Mouse (Mus musculus): ENCODE data around the gene Hk2.

DNA sequence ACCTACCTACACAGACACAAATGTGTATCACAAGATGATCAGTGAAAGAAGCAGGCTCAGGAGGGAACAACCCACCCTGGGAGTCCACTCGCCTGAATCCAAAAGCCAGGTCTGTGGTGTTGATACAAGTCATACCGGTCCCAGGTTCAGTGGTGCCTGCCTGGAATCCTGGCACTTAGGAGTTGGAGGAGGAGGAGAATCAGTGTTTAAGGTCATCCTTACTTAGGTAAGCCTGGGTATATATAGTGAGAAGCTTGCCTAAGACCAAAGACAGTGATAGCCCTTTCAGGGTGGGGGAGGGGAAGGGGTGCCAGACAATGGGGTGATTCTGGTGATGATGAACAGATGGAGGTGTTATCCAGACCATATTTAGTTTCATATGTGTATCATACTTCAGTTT lies 9.0 kb downstream of the Hk2 start:
- TF ChIP-seq CTCF (IDR thresholded peaks at IDR 0.05; ENCODE audit: low read depth) (no peak), EP300 (IDR thresholded peaks at IDR 0.05; ENCODE audit: low read depth) (no peak)
